Mouse (Mus musculus) small intestine, adult 2 months (tissue): Measurements from ENCODE around the gene 4931428L18Rik. TPM values are rescaled to one million over a fixed set of nuclear protein-coding genes. Genes with fewer than 3 reads are reported as not detected.

Experiments
- H3K27ac ChIP-seq: fragments of 200-500 bp; 2 replicates; pipeline ENCODE4 v1.5.1; 2012; ENCODE audit warnings: low read depth, low read length, control low read depth, inconsistent platforms; ENCODE audit not compliant: insufficient read depth
- H3K27me3 ChIP-seq: fragments of 200-500 bp; 2 replicates; pipeline ENCODE4 v1.6.1; 2012; ENCODE audit warnings: mild to moderate bottlenecking, moderate library complexity, low read length, inconsistent platforms; ENCODE audit not compliant: control insufficient read depth, insufficient read depth
- H3K36me3 ChIP-seq: fragments of 200-500 bp; 2 replicates; pipeline ENCODE4 v1.6.1; 2012; ENCODE audit warnings: mild to moderate bottlenecking, low read length, control low read depth, inconsistent platforms; ENCODE audit not compliant: control insufficient read depth, insufficient read depth
- H3K4me1 ChIP-seq: fragments of 200-500 bp; 2 replicates; pipeline ENCODE4 v1.6.1; 2012; ENCODE audit warnings: low read length, inconsistent platforms, mixed read lengths; ENCODE audit not compliant: control insufficient read depth, insufficient read depth, insufficient read length
- H3K4me3 ChIP-seq: fragments of 200-500 bp; 2 replicates; pipeline ENCODE4 v1.5.1; 2012; ENCODE audit warnings: low read depth, mild to moderate bottlenecking, control low read depth, inconsistent platforms, low read length, moderate library complexity
- CTCF ChIP-seq: fragments of 200-500 bp; IDR thresholded peaks from 2 replicates; pipeline ENCODE4 v1.5.1; 2012; ENCODE audit warnings: low read depth, mild to moderate bottlenecking, control low read depth, inconsistent platforms, low read length, moderate library complexity, mixed read lengths; ENCODE audit not compliant: insufficient replicate concordance, insufficient read length; ENCODE audit errors: extremely low read depth
- POLR2A ChIP-seq: fragments of 200-500 bp; IDR thresholded peaks from 2 replicates; pipeline ENCODE4 v1.6.1; 2012; ENCODE audit warnings: low read depth, mild to moderate bottlenecking, control low read depth, inconsistent platforms, low read length, moderate library complexity
- WGBS: fragments of 180-500 bp; shearing (Covaris S2); methylation state at CpG from one replicate; pipeline ENCODE4 v1.1.7; 2018; 5-methylcytosine and 5-hydroxymethylcytosine counted together
- polyA plus RNA-seq: library from polyadenylated mRNA; depleted of rRNA; stranded (reverse); fragments of >200 nt; gene quantifications from 2 replicates; pipeline ENCODE4 v1.2.3, GENCODE M21; 2012

The 4931428L18Rik gene
- polyA plus RNA-seq, 1 experiment = not detected

- Histone ChIP-seq H3K27ac (no peak overlapping the region), H3K4me1 (no peaks in the 10 kb centered on the region), H3K4me3 (no peak overlapping the region), H3K27me3 (no peaks in the 10 kb centered on the region), H3K36me3 (no peaks in the 10 kb centered on the region)
- WGBS = 88% methylated on average over 3 of the region's 3 CpGs
- TF ChIP-seq CTCF = no peak
- TF ChIP-seq POLR2A = no peak
Measured at GRCm38 (mm10) chr1:31107961-31108360, 114.5 kb downstream of the 4931428L18Rik start.

- Histone ChIP-seq H3K36me3 (no peaks in the 10 kb centered on the region), H3K27ac (no peak overlapping the region), H3K27me3 (no peaks in the 10 kb centered on the region), H3K4me1 (no peaks in the 10 kb centered on the region), H3K4me3 (no peak overlapping the region)
- TF ChIP-seq POLR2A (no peak), CTCF (no peak)
- 72% methylated on average over 12 of the region's 12 CpGs for WGBS
Measured at GRCm38 (mm10) chr1:31102863-31103657, 119.4 kb downstream of the 4931428L18Rik start.

DNA sequence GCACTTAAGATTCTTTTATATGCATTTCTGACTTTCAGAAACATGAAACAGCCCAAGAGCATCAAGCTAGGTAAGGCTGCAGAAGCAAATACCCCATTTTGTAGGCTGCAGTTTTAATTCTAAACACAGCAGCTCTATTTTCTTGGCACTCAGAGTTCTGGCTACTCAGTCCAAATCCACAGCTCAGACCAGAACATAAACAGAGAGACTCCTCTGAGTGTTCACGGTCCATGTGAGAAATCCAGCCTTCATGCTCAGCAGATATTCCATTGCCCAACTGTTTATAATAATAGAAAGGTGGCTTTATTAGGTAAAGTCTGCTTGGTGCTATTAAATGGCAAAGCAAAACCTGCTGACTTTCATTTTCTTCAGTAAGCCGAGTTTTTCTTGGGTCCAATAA, 120.2 kb downstream of the 4931428L18Rik start:
- Histone ChIP-seq H3K27me3 (no peaks in the 10 kb centered on the region), H3K4me3 (no peak overlapping the region), H3K27ac (no peak overlapping the region), H3K4me1 (no peaks in the 10 kb centered on the region), H3K36me3 (no peaks in the 10 kb centered on the region)
- no peak for TF ChIP-seq POLR2A
- 48% methylated on average over 2 of the region's 2 CpGs for WGBS

DNA sequence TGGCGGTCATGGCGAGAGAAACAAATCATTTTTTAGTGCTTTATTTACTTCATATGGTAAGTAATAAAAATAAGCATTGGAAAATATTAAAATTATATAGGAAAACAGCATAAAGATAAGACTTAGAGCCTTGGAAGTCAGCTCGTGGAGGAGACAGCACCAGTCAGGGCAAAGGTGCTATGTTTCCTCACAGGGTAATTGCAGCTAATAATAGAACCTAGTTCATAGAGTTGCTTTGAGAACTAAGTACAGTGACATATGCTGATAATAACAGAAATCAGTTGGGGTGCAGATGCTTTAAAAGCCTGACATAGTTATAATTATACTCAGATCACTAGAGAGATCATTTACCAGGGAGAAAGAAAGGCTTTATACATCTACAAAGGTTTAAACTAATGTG, 125.3 kb downstream of the 4931428L18Rik start:
- Histone ChIP-seq H3K27me3 (no peaks in the 10 kb centered on the region), H3K27ac (no peak overlapping the region), H3K36me3 (no peaks in the 10 kb centered on the region), H3K4me3 (no peak overlapping the region), H3K4me1 (peaks cover 5% of the 10 kb centered on the region)
- TF ChIP-seq CTCF (no peak), POLR2A (no peak)
- WGBS = 40% methylated on average over 3 of the region's 3 CpGs

GRCm38 (mm10) chr1:31096466-31096793, 126.1 kb downstream of the 4931428L18Rik start:
- Histone ChIP-seq H3K36me3 (no peaks in the 10 kb centered on the region), H3K27me3 (no peaks in the 10 kb centered on the region), H3K27ac (no peak overlapping the region), H3K4me3 (no peak overlapping the region), H3K4me1 (peaks cover 5% of the 10 kb centered on the region)
- 38% methylated on average over 2 of the region's 2 CpGs for WGBS
- TF ChIP-seq POLR2A (no peak), CTCF (no peak)

GRCm38 (mm10) chr1:31095706-31096465, 126.6 kb downstream of the 4931428L18Rik start:
- Histone ChIP-seq H3K36me3 (no peaks in the 10 kb centered on the region), H3K27ac (no peak overlapping the region), H3K27me3 (no peaks in the 10 kb centered on the region), H3K4me1 (peaks cover 5% of the 10 kb centered on the region), H3K4me3 (no peak overlapping the region)
- 73% methylated on average over 5 of the region's 5 CpGs for WGBS
- TF ChIP-seq CTCF (no peak), POLR2A (no peak)

DNA sequence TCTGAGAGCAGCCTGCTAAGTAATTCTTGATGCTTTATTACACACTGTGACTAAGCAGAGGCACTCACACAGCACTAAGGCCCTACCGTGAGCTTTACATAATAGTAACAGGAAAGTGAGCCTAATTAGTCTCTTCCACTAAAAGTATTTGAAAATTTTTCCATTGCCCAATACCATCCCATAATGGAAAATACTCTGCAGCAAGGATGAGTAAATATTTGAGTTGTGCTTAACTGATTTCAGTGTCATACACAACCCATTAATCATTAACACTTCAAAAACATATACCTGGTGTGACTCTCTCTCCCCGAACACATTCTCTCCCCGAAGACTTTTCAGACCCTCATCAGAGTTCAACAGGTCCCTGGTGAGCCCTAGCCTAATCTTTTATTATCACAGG, 127.7 kb downstream of the 4931428L18Rik start:
- no peak for TF ChIP-seq POLR2A
- no peak for TF ChIP-seq CTCF
- Histone ChIP-seq H3K36me3 (no peaks in the 10 kb centered on the region), H3K27me3 (no peaks in the 10 kb centered on the region), H3K4me3 (no peak overlapping the region), H3K27ac (peak overlapping the region; percentile 22; the same call in 1 of the 2 replicates), H3K4me1 (peaks cover 5% of the 10 kb centered on the region)
- 18% methylated on average over 3 of the region's 3 CpGs for WGBS
